Mouse (Mus musculus): ENCODE data around the gene Aass. TPM values are rescaled to one million over a fixed set of nuclear protein-coding genes. Genes with fewer than 3 reads are reported as not detected.
"Not testable (repeated sequence)": the region's sequence is repeated elsewhere in the genome, so short reads cannot be mapped to it uniquely, and the experiment has no call there.

Aass gene
- not detected in 2 replicates for total RNA-seq (2015; ENCODE audit: low replicate concordance)
- not detected in 2 replicates for total RNA-seq (2017; ENCODE audit: low replicate concordance)

- no peak for ATAC-seq (replicated peaks; ENCODE audit: low FRiP score, poor library complexity, severe bottlenecking)
These were observed at the start of gene Aass for GRCm38 (mm10) chr6:23132573-23133181. Aass (minus strand) TSS chr6:23132986.

- no peak for ATAC-seq (replicated peaks; ENCODE audit: low FRiP score, poor library complexity, severe bottlenecking)
These were observed 47.3 kb upstream of the Aass start for GRCm38 (mm10) chr6:23180096-23180495.

GRCm38 (mm10) chr6:23163824-23164223, 31.0 kb upstream of the Aass start:
- not testable (repeated sequence) for ATAC-seq (replicated peaks; ENCODE audit: low FRiP score, poor library complexity, severe bottlenecking)

GRCm38 (mm10) chr6:23156357-23156756, 23.6 kb upstream of the Aass start:
- not testable (repeated sequence) for ATAC-seq (replicated peaks; ENCODE audit: low FRiP score, poor library complexity, severe bottlenecking)

- no peak for ATAC-seq (replicated peaks; ENCODE audit: low FRiP score, poor library complexity, severe bottlenecking)
These were observed 20.3 kb upstream of the Aass start for GRCm38 (mm10) chr6:23153112-23153511.

- no peak for ATAC-seq (replicated peaks; ENCODE audit: low FRiP score, poor library complexity, severe bottlenecking)
These were observed 14.4 kb upstream of the Aass start for GRCm38 (mm10) chr6:23147221-23147620.

GRCm38 (mm10) chr6:23143980-23144379, 11.2 kb upstream of the Aass start:
- ATAC-seq (replicated peaks; ENCODE audit: low FRiP score, poor library complexity, severe bottlenecking), result no peak

- no peak for ATAC-seq (replicated peaks; ENCODE audit: low FRiP score, poor library complexity, severe bottlenecking)
These were observed 1.8 kb downstream of the Aass start for GRCm38 (mm10) chr6:23131015-23131414.

GRCm38 (mm10) chr6:23129201-23129600, 3.6 kb downstream of the Aass start:
- no peak for ATAC-seq (replicated peaks; ENCODE audit: low FRiP score, poor library complexity, severe bottlenecking)

GRCm38 (mm10) chr6:23126706-23127105, 6.1 kb downstream of the Aass start:
- ATAC-seq (replicated peaks; ENCODE audit: low FRiP score, poor library complexity, severe bottlenecking), result no peak

- no peak for ATAC-seq (replicated peaks; ENCODE audit: low FRiP score, poor library complexity, severe bottlenecking)
These were observed 7.0 kb downstream of the Aass start for GRCm38 (mm10) chr6:23125831-23126230.

GRCm38 (mm10) chr6:23124823-23125222, 8.0 kb downstream of the Aass start:
- ATAC-seq (replicated peaks; ENCODE audit: low FRiP score, poor library complexity, severe bottlenecking), result no peak

GRCm38 (mm10) chr6:23122934-23123333, 9.9 kb downstream of the Aass start:
- no peak for ATAC-seq (replicated peaks; ENCODE audit: low FRiP score, poor library complexity, severe bottlenecking)

- ATAC-seq (replicated peaks; ENCODE audit: low FRiP score, poor library complexity, severe bottlenecking), result no peak
These were observed 18.0 kb downstream of the Aass start for GRCm38 (mm10) chr6:23114781-23115180.

GRCm38 (mm10) chr6:23107069-23107468, 25.7 kb downstream of the Aass start:
- no peak for ATAC-seq (replicated peaks; ENCODE audit: low FRiP score, poor library complexity, severe bottlenecking)

GRCm38 (mm10) chr6:23106373-23106772, 26.4 kb downstream of the Aass start:
- no peak for ATAC-seq (replicated peaks; ENCODE audit: low FRiP score, poor library complexity, severe bottlenecking)

GRCm38 (mm10) chr6:23090346-23091055, 42.3 kb downstream of the Aass start:
- not testable (repeated sequence) for ATAC-seq (replicated peaks; ENCODE audit: low FRiP score, poor library complexity, severe bottlenecking)

GRCm38 (mm10) chr6:23089292-23089691, 43.5 kb downstream of the Aass start:
- not testable (repeated sequence) for ATAC-seq (replicated peaks; ENCODE audit: low FRiP score, poor library complexity, severe bottlenecking)

GRCm38 (mm10) chr6:23084587-23085421, 48.0 kb downstream of the Aass start:
- ATAC-seq (replicated peaks; ENCODE audit: low FRiP score, poor library complexity, severe bottlenecking), result no peak

GRCm38 (mm10) chr6:23079991-23080680, 52.6 kb downstream of the Aass start:
- ATAC-seq (replicated peaks; ENCODE audit: low FRiP score, poor library complexity, severe bottlenecking), result no peak
